Mouse (Mus musculus) small intestine, adult 2 months (tissue): ENCODE results near the gene Mthfsd.

ENCODE experiments used
- CTCF ChIP-seq: fragments of 200-500 bp; IDR thresholded peaks from 2 replicates; pipeline ENCODE4 v1.5.1; 2012; ENCODE audit warnings: low read depth, mild to moderate bottlenecking, control low read depth, inconsistent platforms, low read length, moderate library complexity, mixed read lengths; ENCODE audit not compliant: insufficient replicate concordance, insufficient read length; ENCODE audit errors: extremely low read depth
- POLR2A ChIP-seq: fragments of 200-500 bp; IDR thresholded peaks from 2 replicates; pipeline ENCODE4 v1.6.1; 2012; ENCODE audit warnings: low read depth, mild to moderate bottlenecking, control low read depth, inconsistent platforms, low read length, moderate library complexity

DNA sequence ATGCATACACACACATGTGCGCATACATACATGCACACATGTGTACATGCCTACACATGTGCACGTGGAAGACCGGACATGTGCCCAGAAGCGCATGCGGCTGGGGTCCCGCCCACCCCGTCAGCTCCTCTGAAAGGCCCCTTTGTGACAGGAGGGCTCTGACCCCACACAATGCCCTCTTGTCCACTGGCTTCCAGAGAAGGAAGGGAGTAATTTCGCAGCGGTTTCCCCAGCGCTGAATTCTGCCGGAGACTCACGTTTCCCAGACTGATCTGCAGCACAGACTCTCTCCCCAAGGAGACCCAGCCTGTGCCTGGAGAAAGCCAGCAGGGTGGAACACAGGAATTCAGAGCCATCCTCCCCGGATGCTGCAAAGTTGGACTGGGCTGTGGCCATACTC is 44.5 kb downstream of the Mthfsd start:
- TF ChIP-seq POLR2A: no peak
- no peak for TF ChIP-seq CTCF
